Mouse (Mus musculus) central nervous system, embryonic 11.5 days (tissue): ENCODE data around the gene Mapk7. TPM values are rescaled to one million over a fixed set of nuclear protein-coding genes. Genes with fewer than 3 reads are reported as not detected.

Source experiments
- polyA plus RNA-seq: library from polyadenylated mRNA; depleted of rRNA; stranded (reverse); fragments of >200 nt; gene quantifications from 2 replicates; pipeline ENCODE4 v1.2.3, GENCODE M21; 2012; rRNA removed

Mapk7 gene
- polyA plus RNA-seq: 96.4 and 120 TPM in 2 replicates

DNA sequence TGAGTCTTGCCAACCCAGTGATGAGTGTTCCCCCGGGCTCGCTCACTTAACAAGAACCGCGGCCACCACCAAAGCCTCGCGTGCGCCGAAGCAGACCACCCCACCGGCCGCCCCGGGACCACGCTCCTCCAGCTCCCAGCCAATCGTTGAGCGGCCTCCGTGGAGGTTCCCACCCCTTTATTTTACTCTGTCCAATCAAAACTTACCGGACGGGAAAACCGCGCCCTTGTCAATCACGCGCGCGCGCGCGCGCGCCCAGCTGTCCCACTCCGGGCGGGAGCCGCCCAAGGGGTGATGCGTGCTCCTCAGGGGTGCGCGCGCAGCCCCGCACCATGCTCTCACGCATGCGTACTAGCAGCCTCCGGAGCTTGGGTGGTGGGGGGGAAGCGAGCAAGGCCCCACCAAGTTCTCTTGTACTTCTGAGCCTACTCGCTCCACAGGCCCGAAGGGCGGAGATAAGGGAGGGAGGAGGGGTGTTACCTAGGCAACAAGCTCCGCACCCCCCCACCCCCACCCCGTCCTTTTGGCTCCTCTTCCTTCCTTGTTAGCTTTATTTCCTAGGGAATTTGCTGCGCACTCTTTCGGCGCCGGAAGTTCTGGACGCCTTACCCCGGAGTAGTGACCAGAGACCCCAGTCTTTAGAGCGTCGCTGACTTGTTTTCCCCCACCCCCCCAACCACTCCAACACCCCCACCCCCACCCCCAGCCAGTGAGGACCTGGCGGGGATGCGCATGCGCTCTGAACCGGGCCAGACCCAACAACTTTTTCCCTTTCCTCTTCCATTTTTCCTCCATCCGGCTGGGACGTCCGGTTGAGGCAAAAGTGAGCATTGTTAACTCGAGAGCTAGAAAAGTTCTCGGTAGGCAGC lies at the start of gene Mapk7:
Gene Mapk7, minus strand, starts transcription at position 278 of the 869 bp plus-strand sequence.

DNA sequence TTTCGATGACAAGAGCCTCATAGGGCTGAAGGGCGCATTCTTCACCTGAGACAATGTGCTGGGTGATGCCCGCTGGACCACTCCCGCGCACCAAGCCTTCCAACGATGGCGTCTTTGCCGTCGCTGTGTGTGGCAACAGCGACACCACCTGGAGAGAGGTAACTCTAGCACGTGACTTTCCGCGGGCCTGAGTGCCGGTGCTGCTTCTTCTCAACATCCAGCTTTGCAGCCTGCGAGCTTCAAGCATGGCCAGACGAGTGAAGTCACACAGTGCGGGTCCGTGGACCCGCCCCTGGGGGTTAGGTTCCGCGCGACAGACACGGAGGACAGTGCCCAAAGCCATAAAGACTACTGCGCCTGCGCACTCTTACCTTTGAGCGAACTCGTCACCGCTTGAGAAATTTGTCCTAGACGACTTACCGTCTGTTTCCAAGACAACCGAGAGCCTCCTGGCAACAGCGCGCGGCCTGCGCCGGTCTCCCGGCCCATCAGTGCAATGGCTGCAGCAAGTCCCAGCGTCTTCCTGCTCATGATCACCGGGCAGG lies 10.6 kb upstream of the Mapk7 start, which contains the start of gene B9d1:
Gene B9d1, plus strand, starts transcription at position 432 of the 545 bp plus-strand sequence.

DNA sequence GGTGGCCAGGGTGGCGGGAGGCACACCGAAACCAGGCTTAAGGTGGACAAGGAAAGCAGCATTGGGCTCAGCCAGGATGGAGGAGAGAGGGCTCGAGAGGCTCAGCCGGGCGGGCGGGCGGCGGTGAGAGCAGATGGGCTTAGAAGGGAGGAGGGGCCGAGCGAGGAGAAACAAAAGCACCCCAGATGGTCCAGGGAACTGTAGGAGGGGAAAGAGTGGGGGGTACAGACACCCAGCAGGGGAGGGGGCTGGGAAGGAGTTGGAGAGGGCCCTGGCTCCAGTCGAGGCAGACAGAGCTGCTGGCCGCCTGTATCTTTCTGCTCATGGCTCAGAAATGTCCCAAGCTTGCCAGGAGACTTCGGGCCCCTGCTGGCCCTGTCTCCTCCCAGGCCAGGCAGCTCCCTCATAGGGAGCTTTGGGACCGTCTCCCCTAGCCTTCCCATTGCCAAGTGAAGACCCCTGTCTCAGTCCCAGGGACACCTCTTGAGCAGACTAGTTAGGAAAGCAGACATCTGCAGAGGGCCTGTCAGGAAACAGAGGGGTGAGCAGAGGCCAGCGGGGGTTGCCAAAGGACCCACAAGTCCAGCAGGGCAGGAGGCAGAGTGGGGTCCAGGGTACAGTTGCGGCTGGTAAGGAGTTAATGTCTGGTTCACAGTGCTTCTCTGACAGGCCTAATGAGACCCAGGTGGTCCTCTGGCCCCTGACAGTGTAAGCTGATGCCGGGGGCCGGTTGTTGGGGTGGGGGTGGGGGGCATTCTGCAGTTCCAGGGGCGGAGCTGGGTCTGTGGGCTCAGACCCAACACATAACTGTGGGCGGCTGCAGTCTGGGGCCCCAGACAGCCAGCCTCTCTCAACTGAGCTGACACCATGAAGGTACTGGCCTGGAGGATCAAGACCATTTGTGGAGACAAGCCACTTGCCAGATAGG lies 9.3 kb downstream of the Mapk7 start, which contains the start of gene Mfap4:
Gene Mfap4, plus strand, starts transcription at position 819 of the 928 bp plus-strand sequence.

Other genes with a start within 250 kb of the Mapk7 start
- 23.3 and 24.9 TPM in 2 replicates for gene Aldh3a2, start 226.9 kb downstream of the Mapk7 start, polyA plus RNA-seq
- 0.05 TPM in 1 of 2 replicates, not detected in the other for gene Slc47a2, start 151.5 kb downstream of the Mapk7 start, polyA plus RNA-seq
- gene Slc47a1, start 116.1 kb downstream of the Mapk7 start, polyA plus RNA-seq: 0.37 and 0.77 TPM in 2 replicates
- gene Rnf112, start 40.3 kb downstream of the Mapk7 start, polyA plus RNA-seq: 5.4 and 6.8 TPM in 2 replicates
- gene Mfap4, start 9.0 kb downstream of the Mapk7 start, polyA plus RNA-seq: 65.6 and 232 TPM in 2 replicates
- gene B9d1, start 10.7 kb upstream of the Mapk7 start, polyA plus RNA-seq: 48.2 and 53.7 TPM in 2 replicates
- 25.4 and 27.5 TPM in 2 replicates for gene Epn2, start 85.3 kb upstream of the Mapk7 start, polyA plus RNA-seq
- 4.3 and 4.9 TPM in 2 replicates for gene Grap, start 158.9 kb upstream of the Mapk7 start, polyA plus RNA-seq
- 0.42 and 0.68 TPM in 2 replicates for gene Fam83g, start 189.7 kb upstream of the Mapk7 start, polyA plus RNA-seq
- gene Slc5a10, start 226.4 kb upstream of the Mapk7 start, polyA plus RNA-seq: 0.02 TPM in 1 of 2 replicates, not detected in the other